Mouse (Mus musculus) frontal cortex, postnatal 25 days (tissue): Measurements from ENCODE around the gene Tesk1.
A peak's percentile ranks its signal among the peaks of the same experiment; 100 is the strongest.

Experiments used
- DNase-seq, 2 experiments: peaks; one replicate each; pipeline ENCODE4 v3.0.0; 2022; ENCODE audit warnings: low spot score in 2 of 2

The Tesk1 gene

GRCm38 (mm10) chr4:43441639-43442038, at the start of gene Tesk1:
Gene Tesk1, plus strand, starts transcription at chr4:43441939.
- DNase-seq = no peak

- no peak for DNase-seq
Observed at GRCm38 (mm10) chr4:43394345-43394891, 47.3 kb upstream of the Tesk1 start.

GRCm38 (mm10) chr4:43395147-43395546, 46.6 kb upstream of the Tesk1 start:
- DNase-seq = no peak

- no peak for DNase-seq
Observed at GRCm38 (mm10) chr4:43395836-43396235, 45.9 kb upstream of the Tesk1 start.

- no peak for DNase-seq
Observed at GRCm38 (mm10) chr4:43396381-43396780, 45.4 kb upstream of the Tesk1 start.

- DNase-seq = no peak
Observed at GRCm38 (mm10) chr4:43398014-43398413, 43.7 kb upstream of the Tesk1 start.

- DNase-seq = no peak
Observed at GRCm38 (mm10) chr4:43398829-43399331, 42.9 kb upstream of the Tesk1 start.

- DNase-seq = no peak
Observed at GRCm38 (mm10) chr4:43399391-43400131, 42.2 kb upstream of the Tesk1 start.

- DNase-seq = no peak
Observed at GRCm38 (mm10) chr4:43400976-43401375, 40.8 kb upstream of the Tesk1 start.

- no peak for DNase-seq
Observed at GRCm38 (mm10) chr4:43401486-43401885, 40.3 kb upstream of the Tesk1 start.

GRCm38 (mm10) chr4:43402212-43402611, 39.5 kb upstream of the Tesk1 start:
- DNase-seq = no peak

- no peak for DNase-seq
Observed at GRCm38 (mm10) chr4:43404697-43405096, 37.0 kb upstream of the Tesk1 start.

- DNase-seq = peak in 1 of 2 experiments; percentile 61
Observed at GRCm38 (mm10) chr4:43406162-43406971, 35.4 kb upstream of the Tesk1 start.

- no peak for DNase-seq
Observed at GRCm38 (mm10) chr4:43407071-43407920, 34.4 kb upstream of the Tesk1 start.

GRCm38 (mm10) chr4:43414761-43415160, 27.0 kb upstream of the Tesk1 start:
- no peak for DNase-seq

- DNase-seq = no peak
Observed at GRCm38 (mm10) chr4:43415221-43416070, 26.3 kb upstream of the Tesk1 start.

- DNase-seq = no peak
Observed at GRCm38 (mm10) chr4:43416071-43416490, 25.7 kb upstream of the Tesk1 start.

GRCm38 (mm10) chr4:43417269-43418062, 24.3 kb upstream of the Tesk1 start:
- no peak for DNase-seq

GRCm38 (mm10) chr4:43418450-43418849, 23.3 kb upstream of the Tesk1 start:
- no peak for DNase-seq
